Mouse (Mus musculus) cerebellum, adult 8-10 months (tissue): ENCODE measurements around the gene Cited4.

Source experiments
- DNase-seq: peaks from one replicate; pipeline ENCODE4 v3.0.0; 2022

Gene Cited4

DNA sequence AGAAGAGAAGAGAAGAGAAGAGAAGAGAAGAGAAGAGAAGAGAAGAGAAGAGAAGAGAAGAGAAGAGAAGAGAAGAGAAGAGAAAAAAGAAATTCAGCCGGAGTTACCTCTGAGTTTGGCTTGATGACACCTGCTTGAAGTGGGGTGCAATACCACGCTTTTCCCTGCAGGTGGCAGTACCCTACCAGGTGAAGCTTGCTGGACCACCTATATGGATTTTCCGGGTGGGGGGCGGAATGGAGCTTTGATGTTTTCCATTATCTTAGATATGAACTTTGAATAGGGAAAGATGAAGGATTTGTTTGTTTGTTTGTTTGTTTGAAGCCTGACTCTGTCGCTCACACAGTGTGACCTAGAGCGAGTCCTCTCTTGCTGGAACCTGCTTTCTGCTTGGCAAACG is 14.6 kb downstream of the Cited4 start:
- DNase-seq: peak; percentile 55

DNA sequence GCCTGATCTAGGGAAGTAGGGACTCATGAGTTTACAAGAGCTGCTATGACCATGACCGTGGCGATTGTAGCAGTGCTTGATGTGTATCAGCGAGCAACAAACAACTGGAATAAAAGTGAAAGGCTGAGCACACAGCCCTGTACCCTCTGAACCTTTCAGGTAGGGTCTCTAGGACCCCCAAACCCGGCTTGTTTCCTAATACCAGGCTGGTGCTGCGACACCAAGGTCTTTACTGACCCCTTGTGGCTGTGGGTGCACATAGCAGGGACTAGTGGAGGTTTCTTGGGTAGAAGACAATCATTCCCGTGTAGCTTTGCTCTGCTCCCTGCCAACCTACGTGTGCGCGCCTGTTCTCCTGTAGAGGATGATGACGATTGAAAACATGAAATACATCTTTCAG is 15.8 kb downstream of the Cited4 start:
- DNase-seq: peak; percentile 82

DNA sequence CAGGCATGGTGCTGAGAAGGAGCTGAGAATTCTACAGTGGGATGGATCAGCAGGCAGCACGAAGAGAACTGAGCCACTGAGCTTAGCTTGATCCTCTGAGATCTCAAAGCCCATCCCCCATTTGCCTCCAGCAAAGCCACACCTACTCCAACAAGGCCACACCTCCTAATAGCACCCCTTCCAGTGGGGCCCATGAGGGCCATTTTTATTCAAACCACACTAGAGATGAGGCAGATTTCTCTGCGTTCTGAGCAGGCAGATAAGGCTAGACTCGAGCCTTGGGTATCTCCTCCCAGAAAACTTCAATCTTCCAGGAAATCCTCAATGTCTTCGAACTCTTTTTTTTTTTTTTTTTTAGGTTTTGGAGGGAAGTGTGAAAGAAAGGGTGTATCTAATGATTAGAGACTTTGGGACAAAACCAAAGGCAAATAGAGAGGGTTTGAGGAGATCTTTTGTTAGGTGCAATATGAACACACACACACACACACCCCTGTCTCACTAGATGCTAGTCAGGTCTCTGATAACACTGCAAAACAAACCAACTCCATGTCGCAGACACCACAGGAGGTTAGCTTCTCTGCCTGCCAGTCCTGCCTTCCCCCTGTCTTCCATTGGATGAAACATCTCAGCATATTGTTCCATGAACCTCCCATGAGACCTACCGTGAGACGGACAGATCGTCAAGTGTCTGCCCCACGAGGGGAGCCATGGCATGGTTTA is 17.1 kb downstream of the Cited4 start:
- DNase-seq: no peak

DNA sequence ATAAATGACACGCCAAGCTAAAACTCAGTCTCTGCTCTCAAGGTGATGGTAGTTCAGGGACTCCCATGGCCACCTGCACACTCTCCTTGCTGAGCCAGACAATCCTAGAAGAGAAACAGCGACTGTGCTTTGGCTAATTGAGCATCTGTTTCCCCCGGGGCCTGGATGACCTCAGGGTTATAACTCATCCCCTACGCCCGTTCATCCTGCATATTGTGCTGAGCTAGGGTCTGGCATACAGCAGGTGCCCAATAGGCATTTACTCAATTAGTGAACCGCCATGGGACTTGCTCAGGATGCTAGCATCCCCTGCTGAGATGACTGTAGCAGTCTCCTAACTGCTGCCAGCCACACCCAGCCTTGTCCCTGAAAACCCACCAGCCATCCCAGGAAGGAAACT is 20.9 kb downstream of the Cited4 start:
- DNase-seq: no peak

DNA sequence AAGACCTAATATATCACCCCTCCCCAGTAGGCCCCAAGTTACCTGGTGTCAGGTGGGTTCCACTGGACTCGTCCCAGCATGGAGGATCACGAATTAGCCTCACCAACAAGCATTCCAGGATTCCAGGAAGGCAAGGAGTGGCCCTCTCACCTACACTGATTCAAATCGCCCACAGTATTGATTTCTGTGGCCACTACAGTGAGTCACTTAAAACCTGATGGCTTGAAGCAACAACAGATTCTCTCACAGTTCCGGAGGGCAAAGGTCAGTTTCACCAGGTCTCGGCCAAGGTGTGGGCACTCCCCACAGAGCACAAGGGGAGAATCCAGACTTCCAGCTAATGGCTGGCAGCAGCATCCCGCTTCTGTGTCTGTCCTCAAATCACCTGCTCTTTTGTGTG is 22.9 kb downstream of the Cited4 start:
- DNase-seq: no peak

DNA sequence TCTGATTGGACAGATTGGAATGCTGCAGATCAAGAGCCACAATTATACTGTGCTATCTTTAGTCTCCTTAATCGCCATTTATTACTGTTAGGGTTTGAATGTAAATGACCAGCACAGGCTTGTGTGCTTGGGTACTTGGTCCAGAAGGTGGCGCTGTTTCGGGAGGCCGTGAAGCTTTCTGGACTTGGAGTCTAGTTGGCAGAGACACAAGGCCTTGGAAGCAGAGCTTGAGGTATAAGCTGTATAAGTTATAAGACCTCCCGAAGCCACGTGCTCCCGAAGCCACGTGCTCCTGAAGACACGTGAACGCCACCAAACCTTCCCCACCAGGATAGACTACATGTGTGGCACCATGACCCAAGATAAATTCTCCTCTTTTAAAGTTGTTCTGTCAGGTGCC is 26.3 kb downstream of the Cited4 start:
- DNase-seq: peak; percentile 49

DNA sequence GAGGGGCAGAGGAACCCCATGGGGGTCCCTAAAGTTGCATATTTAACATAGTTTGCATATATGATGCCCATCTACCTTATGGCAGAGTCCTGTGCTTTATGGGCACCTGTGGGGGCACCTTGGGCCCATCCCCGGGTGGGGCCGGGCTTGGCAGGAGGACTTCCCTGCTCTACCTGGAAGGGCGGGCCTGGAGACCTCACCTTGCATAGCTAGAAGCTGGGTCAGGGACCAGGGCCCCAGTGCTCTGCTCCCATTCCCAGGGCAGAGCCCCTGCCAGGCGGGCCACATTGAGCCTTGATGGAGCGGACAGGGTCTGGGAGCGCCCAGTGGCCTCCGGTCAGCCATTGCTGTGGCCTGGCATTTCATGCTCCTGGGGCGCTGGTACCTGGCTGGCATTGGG is 31.0 kb downstream of the Cited4 start:
- DNase-seq: no peak

DNA sequence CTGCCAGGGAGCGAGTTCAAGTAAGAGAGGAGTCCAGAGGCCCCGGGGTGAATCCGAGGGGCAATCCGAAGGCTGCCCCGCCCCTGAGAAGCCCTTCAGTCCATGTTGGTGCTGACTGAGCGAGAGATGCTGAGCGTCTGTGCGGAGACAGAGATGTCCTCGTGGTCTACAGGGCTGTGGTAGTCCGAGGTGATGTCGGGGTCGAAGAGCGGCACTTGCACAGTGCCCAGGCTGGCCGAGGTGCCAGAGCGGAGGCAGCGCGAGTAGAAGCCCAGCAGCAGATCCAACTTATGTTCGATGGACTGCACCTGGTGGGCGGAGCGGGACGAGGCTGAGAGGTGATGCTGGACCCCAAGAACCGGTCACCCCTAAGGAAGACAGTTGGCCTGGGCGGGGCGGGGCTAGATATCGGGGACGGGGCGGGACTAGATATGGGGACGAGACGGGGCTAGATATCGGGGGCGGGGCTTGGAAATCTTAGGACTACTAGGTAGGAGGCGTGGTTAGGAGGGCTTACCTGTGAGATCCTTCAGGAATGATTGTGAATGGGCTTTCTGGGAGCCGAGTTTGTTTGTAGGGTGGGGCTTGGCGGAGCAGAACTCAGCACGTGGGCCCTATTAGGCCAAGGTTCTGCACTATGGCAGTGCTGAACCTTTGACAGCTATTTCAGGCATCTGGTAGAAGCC is 31.6 kb downstream of the Cited4 start:
- DNase-seq: no peak

DNA sequence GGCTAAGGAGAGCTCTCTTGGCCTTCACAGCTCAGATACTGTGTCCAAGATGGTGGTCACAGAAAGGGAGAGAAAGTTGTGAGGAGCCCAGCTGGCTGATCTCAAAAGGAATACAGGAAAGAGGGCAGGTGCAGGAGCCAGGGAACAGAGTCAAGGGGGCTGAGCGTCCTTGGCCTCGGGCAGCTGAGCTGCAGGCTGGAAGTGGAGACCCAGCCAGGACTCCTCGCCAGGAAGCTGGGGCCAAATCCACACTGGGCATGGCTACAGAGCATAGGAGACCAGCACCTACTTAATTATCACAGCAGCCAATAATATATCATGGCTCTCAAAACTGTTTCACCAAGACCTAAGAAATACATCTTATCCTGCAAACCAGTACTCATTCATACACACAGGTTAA is 34.8 kb downstream of the Cited4 start:
- no peak for DNase-seq

DNA sequence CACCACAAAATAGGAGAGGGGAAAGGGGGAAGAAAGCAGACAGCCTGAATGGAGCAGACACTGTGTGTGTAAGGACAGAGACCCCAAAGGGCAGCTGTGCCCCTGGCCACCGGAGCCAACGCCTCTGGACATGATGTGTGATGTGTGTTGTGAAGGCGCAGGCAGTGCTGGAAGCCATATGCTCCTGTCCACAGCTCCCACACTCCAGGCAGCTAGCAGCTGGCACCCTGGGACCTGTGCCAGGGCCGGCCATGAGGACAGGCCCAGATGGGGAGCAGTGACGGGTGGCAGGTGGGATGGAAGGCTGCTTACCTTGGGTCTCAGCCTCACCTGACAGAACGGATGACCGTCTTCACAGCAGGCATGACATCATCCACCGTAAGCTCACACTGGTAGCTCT is 35.7 kb downstream of the Cited4 start:
- DNase-seq: no peak

DNA sequence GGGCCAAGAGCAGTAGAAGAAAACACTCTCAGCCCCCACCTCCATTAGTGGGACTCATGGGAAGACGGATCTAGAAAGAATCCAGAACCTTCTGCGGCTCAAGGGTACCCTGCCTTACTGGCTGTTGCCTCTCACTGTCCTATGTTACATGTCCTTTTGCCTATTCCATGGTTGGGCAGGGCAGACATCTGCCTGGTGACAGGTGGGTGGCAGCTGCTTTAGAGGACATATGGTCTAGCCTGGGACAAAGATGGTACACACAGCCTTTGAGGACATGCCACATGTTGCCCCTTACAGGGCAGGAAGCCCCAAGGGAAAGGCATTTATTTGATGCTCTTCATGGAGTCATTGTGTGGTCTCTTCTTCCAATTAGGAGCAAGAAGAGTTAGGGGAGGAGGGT is 36.1 kb downstream of the Cited4 start:
- no peak for DNase-seq

DNA sequence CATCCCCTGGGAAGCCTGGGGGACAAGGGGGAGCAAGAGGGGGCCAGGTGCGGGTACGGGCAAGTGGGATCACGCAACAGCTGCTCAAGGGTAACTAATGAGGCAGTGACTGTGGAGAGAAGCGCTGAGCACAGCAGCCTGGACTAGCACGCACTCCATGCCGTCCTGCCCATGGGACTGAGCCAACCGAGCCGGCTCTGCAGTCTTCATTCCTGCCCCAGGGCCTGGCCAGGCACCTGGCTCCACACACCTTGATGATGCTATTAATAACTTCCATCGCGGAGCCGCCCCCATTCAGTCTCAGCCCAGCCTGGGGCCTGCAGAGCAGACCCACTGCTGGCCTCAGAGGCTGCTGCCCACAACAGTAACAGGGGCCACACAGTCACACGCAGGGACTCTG is 45.9 kb downstream of the Cited4 start:
- DNase-seq: no peak

DNA sequence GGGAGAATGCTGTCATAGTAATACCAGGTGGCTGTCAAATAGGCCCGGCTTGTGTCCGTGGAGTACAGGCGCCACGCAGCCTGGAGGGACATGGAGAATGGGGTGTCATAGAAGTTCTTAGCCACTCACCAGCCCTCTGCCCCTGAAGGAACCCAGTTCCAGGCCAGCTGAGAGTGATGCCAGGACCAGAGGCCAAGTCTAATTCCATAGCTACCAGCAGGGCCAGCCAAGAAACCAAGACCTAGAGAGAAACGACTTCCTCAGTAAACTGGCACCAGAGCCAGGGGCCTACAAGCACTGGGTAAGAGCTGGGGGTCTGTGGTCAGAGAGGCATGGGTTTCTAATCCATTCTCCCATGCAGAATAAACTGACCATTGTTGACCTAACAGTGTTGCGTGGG is 46.6 kb downstream of the Cited4 start:
- DNase-seq: no peak

DNA sequence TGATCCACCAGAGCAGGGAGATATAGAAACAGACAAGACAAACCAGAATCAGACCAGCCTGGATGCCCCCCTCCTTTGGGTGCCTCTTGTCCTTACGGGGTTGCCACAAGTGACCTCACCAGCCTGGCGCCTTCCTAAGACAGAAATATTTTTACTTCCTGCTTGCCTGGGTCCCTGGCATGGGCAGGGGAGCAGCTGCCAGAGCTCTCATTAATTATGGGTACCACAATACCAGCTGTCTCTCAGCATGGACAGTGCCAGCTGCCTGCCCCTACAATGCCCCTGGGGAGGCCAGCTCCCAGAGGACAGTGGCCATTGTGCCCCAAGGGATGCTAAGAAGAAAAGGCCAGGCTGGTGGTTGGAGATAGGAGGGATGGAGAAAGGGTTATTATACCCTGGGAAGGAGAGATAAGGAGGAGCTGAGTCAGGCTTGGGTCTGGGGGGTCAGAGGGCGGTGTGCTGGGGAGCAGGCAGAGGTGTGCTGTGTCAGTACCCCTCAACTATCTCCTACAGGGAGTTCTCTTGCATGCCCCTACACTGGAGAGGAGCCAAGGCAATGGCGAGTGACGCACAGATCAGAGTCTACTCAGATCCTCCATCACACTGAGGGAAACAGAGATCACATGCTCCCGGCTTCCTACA is 47.6 kb downstream of the Cited4 start:
- no peak for DNase-seq

DNA sequence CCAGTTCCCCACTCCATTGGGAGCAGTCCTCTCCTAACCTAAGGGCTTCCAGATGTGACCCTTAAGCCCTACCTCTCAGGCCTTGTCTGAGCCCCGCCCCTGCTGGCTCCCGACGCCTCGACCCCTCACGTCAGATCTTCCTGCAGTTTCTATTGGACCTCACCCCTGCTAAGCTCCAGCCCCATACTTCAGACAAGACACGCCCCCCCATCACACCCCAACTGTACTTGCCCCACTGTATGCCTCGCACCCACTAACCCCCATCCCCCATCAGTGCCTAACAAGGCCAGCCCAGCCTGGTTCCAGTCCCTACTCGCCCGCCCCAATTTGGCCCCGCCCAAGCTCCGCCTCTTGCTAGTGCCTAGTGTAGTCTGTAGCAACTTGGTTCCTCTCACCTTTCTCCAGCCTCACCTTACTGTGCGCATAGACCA is 49.8 kb downstream of the Cited4 start:
- no peak for DNase-seq

DNA sequence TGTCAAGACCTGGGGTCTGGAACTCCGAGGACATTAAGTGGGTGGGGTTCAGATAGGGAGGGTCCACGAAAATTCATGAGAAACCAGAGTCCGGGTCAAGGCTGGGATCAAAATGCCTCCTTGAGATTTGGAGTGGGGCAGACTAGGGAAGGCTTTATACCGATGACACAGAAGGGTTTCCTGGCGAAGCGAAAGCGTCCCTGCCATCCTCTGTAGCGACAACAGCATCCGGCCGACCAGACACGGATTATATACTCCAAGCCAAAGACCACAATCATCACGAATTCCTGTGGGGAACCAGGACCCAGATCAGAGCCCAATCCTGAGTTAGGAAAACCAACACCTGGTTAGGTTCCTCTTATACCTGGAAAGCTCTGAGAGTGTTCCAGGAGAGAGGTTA is 50.4 kb downstream of the Cited4 start:
- DNase-seq: no peak
